Mouse (Mus musculus) left cerebral cortex, adult 2 months (tissue): ENCODE measurements at regions not wholly inside any gene's neighbourhood (a gene's known extent, or its start where the extent isn't known, plus 50 kb on each side); places are given as distances from the start of the nearest gene placed in this dataset.

Source experiments
- DNase-seq, 2 experiments: peaks; one replicate each; pipeline ENCODE4 v3.0.0; 2021 to 2022; ENCODE audit warnings: low spot score in 2 of 2, mixed read lengths in 1 of 2; ENCODE audit errors: extremely low spot score in 1 of 2
- H3K27ac ChIP-seq: fragments of 200-600 bp; 2 replicates; pipeline ENCODE4 v1.8.1; 2022
- H3K4me3 ChIP-seq: fragments of 200-600 bp; 2 replicates; pipeline ENCODE4 v1.8.1; 2022
- CTCF ChIP-seq: fragments of 200-600 bp; IDR thresholded peaks from 2 replicates; pipeline ENCODE4 v1.8.1; 2022; ENCODE audit warnings: antibody characterized with exemption, mild to moderate bottlenecking, moderate library complexity
- intact Hi-C: fragments of 180-260 bp; cut with DNase I; formaldehyde crosslinking; loops from one replicate; pipeline ENCODE4 v1.15.1; 2025

DNA sequence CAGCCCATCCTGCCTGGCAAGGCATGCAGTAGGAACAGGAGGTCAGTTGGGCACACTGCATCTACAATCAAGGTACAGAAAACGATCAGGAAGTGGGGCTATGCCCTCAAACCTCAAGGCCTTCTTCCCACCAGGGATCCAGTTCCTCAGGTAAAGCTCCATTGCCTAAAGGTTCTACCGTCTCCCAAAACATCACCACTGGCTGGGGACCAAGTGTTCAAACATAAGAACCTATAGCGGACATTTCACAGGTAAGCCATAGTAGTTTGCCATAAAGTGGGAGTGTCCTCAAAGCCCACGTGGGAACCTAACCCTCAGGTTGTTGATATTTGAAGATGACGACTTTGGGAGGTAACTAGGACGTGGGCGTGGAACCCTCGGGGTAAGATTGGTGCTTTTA is 72.3 kb upstream of the Map1b start:
- Histone ChIP-seq H3K4me3 (no peak overlapping the region), H3K27ac (no peak overlapping the region)
- TF ChIP-seq CTCF = no peak
- no peak for DNase-seq
- intact Hi-C loops = no loop called here

- intact Hi-C loops = no loop called here
- TF ChIP-seq CTCF = no peak
- Histone ChIP-seq H3K27ac (no peak overlapping the region), H3K4me3 (no peak overlapping the region)
- no peak for DNase-seq
Measured at GRCm38 (mm10) chr13:99583841-99584240, 67.5 kb upstream of the Map1b start.

- H3K27ac ChIP-seq = no peak overlapping the region
- intact Hi-C loops = no loop called here
Measured at GRCm38 (mm10) chr13:99580296-99580695, 64.0 kb upstream of the Map1b start.

DNA sequence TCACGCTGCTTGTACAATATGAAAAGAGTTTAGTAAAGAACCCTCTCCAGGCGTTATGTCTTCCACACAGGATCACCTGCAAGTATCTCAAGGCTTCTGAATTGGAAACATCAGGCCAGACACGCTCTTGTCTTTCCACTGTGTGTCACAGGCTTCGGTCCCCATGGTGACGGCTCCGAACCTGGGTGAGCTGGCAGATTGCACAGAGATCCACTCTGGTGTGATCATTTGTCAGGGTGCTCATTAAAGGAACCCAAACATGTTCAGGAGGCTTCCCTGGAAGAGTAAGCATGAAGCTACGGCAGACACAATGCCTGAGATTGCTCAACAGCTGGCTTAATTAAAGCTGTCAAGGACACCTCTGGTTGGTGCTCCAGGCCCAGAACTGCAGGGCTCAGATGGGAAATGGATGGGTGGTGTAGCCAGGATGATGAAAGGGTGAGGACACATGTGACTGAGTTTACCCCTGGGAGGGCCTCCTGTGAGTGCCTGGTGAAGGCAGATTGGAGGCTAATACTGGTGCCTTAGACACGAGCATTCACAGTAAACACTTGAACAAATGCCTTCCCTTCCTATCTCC is 63.3 kb upstream of the Map1b start:
- TF ChIP-seq CTCF = no peak
- DNase-seq = peak in 1 of 2 experiments; percentile 28
- no peak overlapping the region for H3K4me3 ChIP-seq
- intact Hi-C loops = no loop called here
- H3K27ac ChIP-seq = no peak overlapping the region

More at GRCm38 (mm10) chr13:99580296-99580695, 64.0 kb upstream of the Map1b start:
- TF ChIP-seq CTCF = no peak
- no peak for DNase-seq
- H3K4me3 ChIP-seq = no peak overlapping the region

DNA sequence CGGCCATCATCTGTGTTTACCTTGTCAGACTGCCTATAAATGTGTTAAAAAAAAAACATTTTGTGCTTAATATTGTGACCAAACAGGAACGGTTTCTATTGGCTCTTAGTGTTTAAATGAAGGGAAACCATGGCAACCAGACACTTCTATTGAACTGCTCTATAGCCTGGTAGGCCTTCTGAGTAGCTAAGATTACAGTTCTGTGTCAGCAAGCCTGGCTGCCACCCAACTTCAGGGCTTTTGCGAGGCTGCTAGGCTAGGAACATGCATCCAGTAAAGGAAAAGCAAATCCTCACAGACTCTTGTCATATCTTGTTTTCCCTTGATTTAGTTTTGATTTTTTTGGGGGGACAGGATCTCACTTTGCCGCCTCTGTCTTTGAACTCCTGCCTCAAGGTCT is 61.3 kb upstream of the Map1b start:
- no peak for TF ChIP-seq CTCF
- peak in 1 of 2 experiments; percentile 21 for DNase-seq
- H3K4me3 ChIP-seq = no peak overlapping the region
- H3K27ac ChIP-seq = no peak overlapping the region
- intact Hi-C loops = no loop called here

DNA sequence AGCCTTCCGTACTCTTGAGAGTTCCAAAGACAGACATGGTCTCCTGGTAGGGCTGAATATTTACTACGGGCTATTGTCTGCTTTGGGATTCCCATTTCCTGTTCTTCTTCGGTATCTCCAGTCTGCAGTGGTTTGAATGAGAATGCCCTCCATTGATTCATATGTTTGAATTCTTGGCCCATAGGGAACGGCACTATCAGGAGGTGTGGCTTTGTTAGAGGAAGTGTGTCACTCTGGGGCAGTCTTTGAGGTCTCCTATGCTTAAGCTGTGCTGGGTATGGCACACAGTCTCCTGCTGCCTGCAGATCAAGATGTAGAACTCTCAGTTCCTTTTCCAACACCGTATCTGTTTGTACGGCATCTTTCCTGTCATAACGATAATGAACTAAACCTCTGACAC is 56.7 kb upstream of the Map1b start:
- no peak overlapping the region for H3K27ac ChIP-seq
- DNase-seq = no peak
- intact Hi-C loops = no loop called here
- TF ChIP-seq CTCF = no peak
- no peak overlapping the region for H3K4me3 ChIP-seq

- TF ChIP-seq CTCF = no peak
- no peak for DNase-seq
- no peak overlapping the region for H3K4me3 ChIP-seq
- no peak overlapping the region for H3K27ac ChIP-seq
- intact Hi-C loops = no loop called here
Measured at GRCm38 (mm10) chr13:99572381-99572780, 56.0 kb upstream of the Map1b start.
